Mouse (Mus musculus) liver, embryonic 14.5 days (tissue): ENCODE measurements at regions not wholly inside any gene's neighbourhood (a gene's known extent, or its start where the extent isn't known, plus 50 kb on each side); places are given as distances from the start of the nearest gene placed in this dataset.

Experiments used
- ATAC-seq: fragments of 200-750 bp; cut with Nextera tagmentation; 2 replicates; pipeline ENCODE4 v1.8.0; 2017; ENCODE audit warnings: moderate number of reproducible peaks, mild to moderate bottlenecking, moderate library complexity; ENCODE audit not compliant: insufficient read depth
- DNase-seq, 3 experiments: peaks; one replicate each; pipeline ENCODE4 v3.0.0-alpha.2; 2012 to 2013; ENCODE audit warnings: low read depth in 3 of 3, low spot score in 3 of 3
- H3K27ac ChIP-seq: fragments of 300-500 bp; sonication (generic); 2 replicates; pipeline ENCODE4 v1.5.1; 2014; ENCODE audit warnings: moderate library complexity, mild to moderate bottlenecking, control low read depth, inconsistent platforms
- H3K27me3 ChIP-seq: fragments of 300-500 bp; sonication (generic); 2 replicates; pipeline ENCODE4 v1.6.1; 2014; ENCODE audit warnings: mild to moderate bottlenecking, low read length, moderate library complexity; ENCODE audit not compliant: control insufficient read depth, insufficient read depth
- H3K36me3 ChIP-seq: fragments of 300-500 bp; sonication (generic); replicated peaks from 2 replicates; pipeline ENCODE4 v1.6.1; 2014; ENCODE audit warnings: low read depth; ENCODE audit not compliant: control insufficient read depth, insufficient read depth
- H3K4me1 ChIP-seq, 2 experiments: fragments of 200-500 bp in 1 of 2; fragments of 300-500 bp in 1 of 2; sonication (generic) in 1 of 2; replicated peaks; 2 replicates each; pipeline ENCODE4 v1.6.1; 2012 to 2014; ENCODE audit warnings: antibody characterized with exemption in 1 of 2, inconsistent platforms in 1 of 2, low read length in 1 of 2; ENCODE audit not compliant: control insufficient read depth in 2 of 2, insufficient read depth in 2 of 2
- H3K4me2 ChIP-seq: fragments of 300-500 bp; sonication (generic); 2 replicates; pipeline ENCODE4 v1.6.1; 2014; ENCODE audit warnings: low read depth, mild to moderate bottlenecking, control low read depth, moderate library complexity
- H3K4me3 ChIP-seq, 2 experiments: fragments of 200-500 bp in 1 of 2; fragments of 300-500 bp in 1 of 2; sonication (generic) in 1 of 2; 2 replicates each; pipeline ENCODE4 v1.5.1; 2012 to 2014; ENCODE audit warnings: low read depth in 2 of 2, low read length in 2 of 2, mild to moderate bottlenecking in 2 of 2, control low read depth in 1 of 2, inconsistent platforms in 1 of 2, moderate library complexity in 1 of 2; ENCODE audit not compliant: insufficient read depth in 1 of 2
- H3K9ac ChIP-seq: fragments of 300-500 bp; sonication (generic); replicated peaks from 2 replicates; pipeline ENCODE4 v1.6.1; 2014; ENCODE audit warnings: mild to moderate bottlenecking, control low read depth, moderate library complexity
- H3K9me3 ChIP-seq: fragments of 300-500 bp; sonication (generic); 2 replicates; pipeline ENCODE4 v1.6.1; 2016; ENCODE audit warnings: low read length, mixed read lengths; ENCODE audit not compliant: control insufficient read depth
- CTCF ChIP-seq: IDR thresholded peaks from 2 replicates; pipeline ENCODE4 v1.5.1; 2016; ENCODE audit warnings: antibody characterized with exemption, low read depth, control low read depth
- EP300 ChIP-seq: IDR thresholded peaks from 2 replicates; pipeline ENCODE4 v1.6.1; 2016; ENCODE audit warnings: antibody characterized with exemption, low read depth
- WGBS: fragments of 180-500 bp; shearing (Covaris S2); extraction: QIAGEN DNeasy Blood & Tissue Kit; methylation state at CpG from one replicate; pipeline ENCODE4 v1.1.7; 2014; ENCODE audit not compliant: insufficient replicate concordance; 5-methylcytosine and 5-hydroxymethylcytosine counted together

DNA sequence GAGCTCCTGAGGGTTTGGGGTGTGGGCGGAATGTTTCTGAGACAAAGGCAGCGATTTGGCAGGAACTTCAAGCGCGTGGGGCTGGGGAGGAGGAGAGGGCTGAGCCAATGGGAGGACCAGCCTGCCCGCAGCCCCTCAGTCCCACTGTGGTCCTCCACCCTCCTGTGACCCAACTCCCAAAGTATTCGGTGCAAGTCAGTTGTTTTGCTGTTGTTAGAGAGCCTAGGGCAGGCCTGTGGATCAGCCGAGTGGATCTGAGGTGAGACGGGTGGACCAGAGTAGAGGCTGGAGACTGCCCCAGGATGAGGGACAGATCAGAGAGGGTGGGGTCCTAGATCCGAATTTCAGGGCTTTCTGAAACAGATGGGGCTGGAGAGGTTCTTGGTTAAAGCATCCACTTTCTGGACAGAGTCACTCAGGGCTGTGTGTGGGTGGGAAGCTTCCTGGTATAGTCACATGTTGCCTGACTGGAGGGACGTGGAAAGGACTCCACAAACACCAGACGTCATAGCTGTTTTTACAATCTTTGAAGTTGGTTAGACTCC is 60.5 kb upstream of the Rap1b start:
- ATAC-seq (0 out of 2 replicates have a peak, but pooled peaks have one; percentile 21), DNase-seq (no peak)
- TF ChIP-seq CTCF (no peak), EP300 (no peak)
- Histone ChIP-seq H3K9ac (no peak overlapping the region), H3K27me3 (no peaks in the 10 kb centered on the region), H3K27ac (no peak overlapping the region), H3K4me2 (peak overlapping the region; percentile 50), H3K36me3 (no peaks in the 10 kb centered on the region), H3K9me3 (no peaks in the 10 kb centered on the region), H3K4me3 (peak overlapping the region in 1 of 2 experiments; percentile 3; a peak in 1 of 4 replicates), H3K4me1 (peaks cover 0 to 8% of the 10 kb centered on the region in 2 experiments; a peak in 2 of 4 replicates)
- 38% methylated on average over 11 of the region's 11 CpGs for WGBS

DNA sequence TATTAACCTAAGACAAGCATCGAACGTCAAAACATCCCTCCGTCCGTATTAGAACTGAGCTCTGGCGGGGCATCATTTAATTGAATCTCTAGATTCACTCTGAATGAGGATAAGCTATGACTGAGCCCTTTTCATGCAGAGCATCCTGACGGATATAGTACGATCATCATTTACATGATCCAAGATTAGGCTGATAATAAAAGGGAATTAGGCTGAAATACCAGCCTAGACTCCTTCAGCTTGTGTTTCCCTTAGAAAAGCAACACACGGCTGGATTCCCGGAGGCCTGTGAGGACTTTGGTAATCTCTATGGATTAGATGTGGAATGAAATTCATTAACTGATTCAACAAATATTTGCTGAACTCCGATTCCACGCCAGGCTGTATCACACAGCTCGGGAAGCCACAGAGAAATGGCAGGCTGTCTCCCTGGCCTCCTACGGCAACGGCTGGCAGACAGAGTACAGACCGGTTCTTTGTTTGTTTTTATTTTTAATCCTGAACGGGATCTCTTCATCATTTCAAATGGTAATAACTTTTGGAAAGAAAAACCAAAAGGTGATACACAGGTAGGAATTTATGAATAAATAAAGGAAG is 62.3 kb upstream of the Rap1b start:
- H3K27me3 ChIP-seq, result no peaks in the 10 kb centered on the region
- no peaks in the 10 kb centered on the region for H3K36me3 ChIP-seq
- 74% methylated on average over 16 of the region's 16 CpGs for WGBS
- H3K9me3 ChIP-seq, result no peaks in the 10 kb centered on the region
- no peak for TF ChIP-seq EP300
- TF ChIP-seq CTCF, result no peak
- H3K4me1 ChIP-seq, result peaks cover 0 to 8% of the 10 kb centered on the region in 2 experiments; a peak in 2 of 4 replicates
- no peak overlapping the region for H3K27ac ChIP-seq
- no peak overlapping the region for H3K4me3 ChIP-seq
- H3K4me2 ChIP-seq, result no peak overlapping the region
- ATAC-seq (no peak), DNase-seq (no peak)
- no peak overlapping the region for H3K9ac ChIP-seq

DNA sequence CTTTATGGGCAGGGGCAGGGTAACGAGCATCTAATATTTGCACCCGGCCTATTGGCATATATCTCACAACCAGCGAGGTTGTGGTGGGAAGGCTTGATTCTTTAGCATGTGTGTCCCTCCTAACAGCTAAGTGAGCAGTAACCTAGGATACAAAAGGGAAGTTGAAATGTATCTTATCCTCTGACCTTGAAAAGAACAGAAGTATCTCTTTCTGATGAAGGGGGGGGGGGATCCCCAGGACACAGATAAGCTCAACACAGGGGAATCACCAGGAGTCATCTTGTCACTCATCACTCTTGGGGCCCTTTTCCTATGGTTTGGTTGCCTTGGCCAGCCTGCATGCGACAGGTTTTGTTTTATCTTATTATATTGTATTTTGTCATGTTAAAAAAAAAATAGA is 63.3 kb upstream of the Rap1b start:
- Histone ChIP-seq H3K9me3 (no peaks in the 10 kb centered on the region), H3K4me2 (no peak overlapping the region), H3K27ac (no peak overlapping the region), H3K36me3 (no peaks in the 10 kb centered on the region), H3K4me1 (peaks cover 0 to 8% of the 10 kb centered on the region in 2 experiments; a peak in 2 of 4 replicates), H3K9ac (no peak overlapping the region), H3K4me3 (no peak overlapping the region), H3K27me3 (no peaks in the 10 kb centered on the region)
- TF ChIP-seq CTCF (no peak), EP300 (no peak)
- WGBS, result 24% methylated on average over 4 of the region's 4 CpGs
- DNase-seq (no peak), ATAC-seq (no peak)

DNA sequence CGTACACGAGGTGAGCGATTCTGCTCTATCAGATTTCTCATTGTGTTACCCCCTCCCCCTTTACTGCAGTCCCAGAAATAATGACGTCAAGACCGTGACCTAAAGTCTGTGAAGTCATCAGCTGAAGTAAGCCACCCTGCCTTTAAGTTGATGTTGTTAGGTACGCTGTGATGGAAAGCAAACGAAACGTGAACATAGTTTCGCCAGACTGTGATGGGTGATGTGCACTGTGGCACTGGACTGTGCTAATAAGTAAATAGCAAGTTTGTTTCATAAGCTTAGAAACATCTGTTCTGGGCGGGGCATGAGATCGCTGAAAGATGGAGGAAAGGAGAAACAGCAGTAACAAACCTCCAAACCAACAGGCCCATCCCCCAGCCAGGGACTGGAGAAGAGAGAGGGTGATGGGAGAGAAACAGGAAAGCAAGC is 64.0 kb upstream of the Rap1b start:
- H3K4me1 ChIP-seq, result peaks cover 0 to 8% of the 10 kb centered on the region in 2 experiments; a peak in 2 of 4 replicates
- no peaks in the 10 kb centered on the region for H3K27me3 ChIP-seq
- TF ChIP-seq CTCF, result no peak
- no peak overlapping the region for H3K4me3 ChIP-seq
- DNase-seq (no peak), ATAC-seq (no peak)
- H3K9me3 ChIP-seq, result no peaks in the 10 kb centered on the region
- no peaks in the 10 kb centered on the region for H3K36me3 ChIP-seq
- no peak overlapping the region for H3K9ac ChIP-seq
- H3K27ac ChIP-seq, result no peak overlapping the region
- WGBS, result 53% methylated on average over 11 of the region's 11 CpGs
- H3K4me2 ChIP-seq, result no peak overlapping the region

DNA sequence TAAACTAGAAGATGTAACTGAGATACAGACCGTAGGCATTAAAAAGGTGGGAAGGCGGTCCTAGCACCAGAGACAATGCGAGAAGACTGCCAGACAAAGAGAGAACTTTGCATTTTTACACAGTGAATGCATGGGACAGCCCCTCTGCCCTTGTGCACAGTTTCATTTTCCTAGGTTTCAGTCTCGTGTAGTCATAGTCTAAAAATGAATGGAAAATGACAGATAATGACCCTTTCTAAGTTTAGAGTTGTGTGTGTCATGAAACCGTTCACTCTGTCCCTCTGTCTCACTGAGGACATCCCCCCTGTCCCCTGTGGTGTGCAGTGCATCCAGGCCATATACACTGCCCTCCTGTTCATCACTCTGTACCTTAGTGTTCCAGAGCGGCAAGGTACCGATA is 64.6 kb upstream of the Rap1b start:
- no peaks in the 10 kb centered on the region for H3K27me3 ChIP-seq
- no peak for DNase-seq
- H3K27ac ChIP-seq, result no peak overlapping the region

More for the DNA sequence above, 64.6 kb upstream of the Rap1b start:
- peaks cover 0 to 10% of the 10 kb centered on the region in 2 experiments; a peak in 2 of 4 replicates for H3K4me1 ChIP-seq
- H3K4me3 ChIP-seq, result no peak overlapping the region
- H3K4me2 ChIP-seq, result no peak overlapping the region
- TF ChIP-seq CTCF (no peak), EP300 (no peak)
- H3K9ac ChIP-seq, result no peak overlapping the region
- no peaks in the 10 kb centered on the region for H3K36me3 ChIP-seq
- no peaks in the 10 kb centered on the region for H3K9me3 ChIP-seq
- 66% methylated on average over 7 of the region's 7 CpGs for WGBS
- no peak for ATAC-seq
